Mouse (Mus musculus) MEL (cell line): ENCODE results near the gene 3110021N24Rik. TPM values are rescaled to one million over a fixed set of nuclear protein-coding genes. Genes with fewer than 3 reads are reported as not detected.
A peak's percentile ranks its signal among the peaks of the same experiment; 100 is the strongest.

Experiments
- DNase-seq: peaks from one replicate; pipeline ENCODE4 v3.0.0; 2011; ENCODE audit warnings: low read depth, low spot score
- H3K27ac ChIP-seq: 2 replicates; pipeline ENCODE4 v1.5.1; 2012; ENCODE audit warnings: low read depth, mild to moderate bottlenecking, control low read depth, low read length, moderate library complexity; ENCODE audit not compliant: control insufficient read depth
- H3K27me3 ChIP-seq, 2 experiments: fragments of 150-350 bp in 1 of 2; sonication (generic) in 1 of 2; 2 replicates each; pipeline ENCODE4 v1.6.1; 2012; ENCODE audit warnings: low read length in 2 of 2, mild to moderate bottlenecking in 2 of 2, improper control_type of control experiment in 1 of 2, moderate library complexity in 1 of 2; ENCODE audit not compliant: insufficient read depth in 2 of 2, control insufficient read depth in 1 of 2
- H3K36me3 ChIP-seq, 2 experiments: 2 replicates each; pipeline ENCODE4 v1.6.1; 2012 to 2014; ENCODE audit warnings: low read length in 2 of 2, improper control_type of control experiment in 1 of 2, inconsistent platforms in 1 of 2, mild to moderate bottlenecking in 1 of 2; ENCODE audit not compliant: insufficient read depth in 2 of 2, control insufficient read depth in 1 of 2
- H3K4me1 ChIP-seq, 2 experiments: fragments of 150-350 bp in 1 of 2; sonication (generic) in 1 of 2; 2 replicates each; pipeline ENCODE4 v1.6.1; 2012; ENCODE audit warnings: low read length in 2 of 2, improper control_type of control experiment in 1 of 2, mild to moderate bottlenecking in 1 of 2; ENCODE audit not compliant: insufficient read depth in 2 of 2, control insufficient read depth in 1 of 2
- H3K4me3 ChIP-seq, 2 experiments: fragments of 150-350 bp in 1 of 2; sonication (generic) in 1 of 2; 2 replicates each; pipeline ENCODE4 v1.5.1; 2012; ENCODE audit warnings: low read depth in 2 of 2, low read length in 2 of 2, mild to moderate bottlenecking in 2 of 2, moderate library complexity in 2 of 2, control low read depth in 1 of 2, improper control_type of control experiment in 1 of 2; ENCODE audit not compliant: control insufficient read depth in 1 of 2, insufficient read depth in 1 of 2
- H3K79me2 ChIP-seq: 2 replicates; pipeline ENCODE4 v1.6.1; 2012; ENCODE audit warnings: mild to moderate bottlenecking, low read length, moderate library complexity; ENCODE audit not compliant: control insufficient read depth, poor library complexity, insufficient read depth
- H3K9ac ChIP-seq: 2 replicates; pipeline ENCODE4 v1.6.1; 2012; ENCODE audit warnings: low read depth, mild to moderate bottlenecking, control low read depth, low read length, moderate library complexity; ENCODE audit not compliant: control insufficient read depth, poor library complexity, severe bottlenecking
- H3K9me3 ChIP-seq: fragments of 150-350 bp; sonication (generic); replicated peaks from 2 replicates; pipeline ENCODE4 v1.6.1; 2012; ENCODE audit warnings: mild to moderate bottlenecking, low read length, improper control_type of control experiment, moderate library complexity; ENCODE audit not compliant: insufficient read depth
- CHD2 ChIP-seq: IDR thresholded peaks from 2 replicates; pipeline ENCODE4 v1.6.1; 2011; ENCODE audit warnings: low read length, improper control_type of control experiment
- CTCF ChIP-seq, 3 experiments: IDR thresholded peaks in 2 of 3; conservative IDR thresholded peaks in 1 of 3; 2 replicates each; pipeline ENCODE4 v1.5.1; 2011 to 2012; ENCODE audit warnings: low read length in 3 of 3, low read depth in 2 of 3, mild to moderate bottlenecking in 2 of 3, improper control_type of control experiment in 1 of 3, inconsistent platforms in 1 of 3, mixed read lengths in 1 of 3, moderate library complexity in 1 of 3; ENCODE audit not compliant: control insufficient read depth in 1 of 3, insufficient read depth in 1 of 3, poor library complexity in 1 of 3, severe bottlenecking in 1 of 3
- E2F4 ChIP-seq: IDR thresholded peaks from 2 replicates; pipeline ENCODE4 v1.6.1; 2011; ENCODE audit warnings: low read depth, low read length, improper control_type of control experiment, borderline replicate concordance
- EP300 ChIP-seq, 2 experiments: IDR thresholded peaks; 2 replicates each; pipeline ENCODE4 v1.6.1; 2011; ENCODE audit warnings: improper control_type of control experiment in 2 of 2, low read length in 2 of 2, low read depth in 1 of 2, mild to moderate bottlenecking in 1 of 2
- ETS1 ChIP-seq: IDR thresholded peaks from 2 replicates; pipeline ENCODE4 v1.6.1; 2012; ENCODE audit warnings: low read depth, mild to moderate bottlenecking, inconsistent platforms, low read length, improper control_type of control experiment, moderate library complexity
- GATA1 ChIP-seq: IDR thresholded peaks from 2 replicates; pipeline ENCODE4 v1.6.1; 2011; ENCODE audit warnings: low read depth, low read length, improper control_type of control experiment
- HCFC1 ChIP-seq: IDR thresholded peaks from 2 replicates; pipeline ENCODE4 v1.6.1; 2012; ENCODE audit warnings: low read depth, mild to moderate bottlenecking, inconsistent platforms, low read length, improper control_type of control experiment, moderate library complexity
- MAZ ChIP-seq: IDR thresholded peaks from 2 replicates; pipeline ENCODE4 v1.6.1; 2012; ENCODE audit warnings: low read depth, mild to moderate bottlenecking, inconsistent platforms, low read length, improper control_type of control experiment
- MEF2A ChIP-seq: IDR thresholded peaks from 2 replicates; pipeline ENCODE4 v1.6.1; 2014; ENCODE audit warnings: low read depth, mild to moderate bottlenecking, inconsistent platforms, low read length, improper control_type of control experiment; ENCODE audit not compliant: poor library complexity, insufficient replicate concordance, severe bottlenecking; ENCODE audit errors: extremely low read depth
- MYB ChIP-seq: IDR thresholded peaks from 2 replicates; pipeline ENCODE4 v1.6.1; 2011; ENCODE audit warnings: mild to moderate bottlenecking, low read depth, low read length, improper control_type of control experiment
- POLR2AphosphoS2 ChIP-seq: IDR thresholded peaks from 2 replicates; pipeline ENCODE4 v1.6.1; 2011; ENCODE audit warnings: low read length, improper control_type of control experiment
- POLR2AphosphoS5 ChIP-seq: IDR thresholded peaks from 2 replicates; pipeline ENCODE4 v1.6.1; 2012; ENCODE audit warnings: low read depth, borderline replicate concordance, mild to moderate bottlenecking, inconsistent platforms, low read length, moderate library complexity, mixed read lengths
- RAD21 ChIP-seq: IDR thresholded peaks from 2 replicates; pipeline ENCODE4 v1.6.1; 2011; ENCODE audit warnings: mild to moderate bottlenecking, low read depth, low read length, improper control_type of control experiment
- SIN3A ChIP-seq: IDR thresholded peaks from 2 replicates; pipeline ENCODE4 v1.6.1; 2012; ENCODE audit warnings: low read length, improper control_type of control experiment, inconsistent platforms
- SMC3 ChIP-seq: IDR thresholded peaks from 2 replicates; pipeline ENCODE4 v1.6.1; 2011; ENCODE audit warnings: low read depth, low read length, improper control_type of control experiment
- TAL1 ChIP-seq: IDR thresholded peaks from 2 replicates; pipeline ENCODE4 v1.6.1; 2012; ENCODE audit warnings: mild to moderate bottlenecking, inconsistent platforms, low read length, moderate library complexity, mixed read lengths
- TBP ChIP-seq: IDR thresholded peaks from 2 replicates; pipeline ENCODE4 v1.8.0; 2011; ENCODE audit warnings: low read depth, low read length, improper control_type of control experiment
- TCF12 ChIP-seq: IDR thresholded peaks from 2 replicates; pipeline ENCODE4 v1.6.1; 2014; ENCODE audit warnings: low read depth, mild to moderate bottlenecking, inconsistent platforms, low read length, improper control_type of control experiment, moderate library complexity
- UBTF ChIP-seq: IDR thresholded peaks from 2 replicates; pipeline ENCODE4 v1.6.1; 2012; ENCODE audit warnings: low read depth, mild to moderate bottlenecking, inconsistent platforms, low read length, improper control_type of control experiment, moderate library complexity, borderline replicate concordance; ENCODE audit not compliant: insufficient read depth
- USF1 ChIP-seq: IDR thresholded peaks from 2 replicates; pipeline ENCODE4 v1.6.1; 2014; ENCODE audit warnings: low read depth, mild to moderate bottlenecking, inconsistent platforms, low read length, improper control_type of control experiment, moderate library complexity
- ZC3H11A ChIP-seq: IDR thresholded peaks from 2 replicates; pipeline ENCODE4 v1.6.1; 2012; ENCODE audit warnings: low read depth, mild to moderate bottlenecking, inconsistent platforms, low read length, improper control_type of control experiment
- ZKSCAN1 ChIP-seq: IDR thresholded peaks from 2 replicates; pipeline ENCODE4 v1.6.1; 2012; ENCODE audit warnings: low read depth, mild to moderate bottlenecking, inconsistent platforms, low read length, improper control_type of control experiment, moderate library complexity
- ZNF384 ChIP-seq: IDR thresholded peaks from 2 replicates; pipeline ENCODE4 v1.6.1; 2012; ENCODE audit warnings: low read depth, mild to moderate bottlenecking, inconsistent platforms, low read length, improper control_type of control experiment
- polyA plus RNA-seq, 2 experiments: library from polyadenylated mRNA; stranded (reverse) in 1 of 2; unstranded in 1 of 2; fragments of >175 nt in 1 of 2; fragments of >200 nt in 1 of 2; gene quantifications; 2 replicates each; pipeline versions ENCODE4 v1.2.1 to v1.2.4; 2012; ENCODE audit warnings: low replicate concordance in 2 of 2, low read depth in 1 of 2; ENCODE audit not compliant: insufficient read length in 2 of 2, insufficient read depth in 1 of 2, missing spikeins in 1 of 2
- total RNA-seq: library from RNA; depleted of rRNA; stranded (reverse); fragments of 300-350 nt; gene quantifications from 2 replicates; pipeline ENCODE4 v1.2.3, GENCODE M21; 2012

Gene 3110021N24Rik
- total and polyA plus RNA-seq, 3 experiments: not detected

- Histone ChIP-seq H3K9ac (no peak overlapping the region), H3K36me3 (no peaks in the 10 kb centered on the region), H3K27me3 (peaks cover 9 to 34% of the 10 kb centered on the region in 2 experiments), H3K27ac (no peak overlapping the region), H3K4me3 (no peak overlapping the region), H3K79me2 (no peaks in the 10 kb centered on the region), H3K4me1 (no peaks in the 10 kb centered on the region), H3K9me3 (no peaks in the 10 kb centered on the region)
- DNase-seq: no peak
- no peak for TF ChIP-seq USF1
- TF ChIP-seq ZNF384: no peak
- no peak for TF ChIP-seq EP300 (IDR thresholded peaks at IDR 0.05; ENCODE audit: low read depth in 1 of 2, low read length in 2 of 2)
- TF ChIP-seq GATA1: no peak
- no peak for TF ChIP-seq ZC3H11A
- TF ChIP-seq POLR2AphosphoS2: no peak
- TF ChIP-seq CTCF (IDR thresholded peaks at IDR 0.05 in 2 of 3, conservative IDR thresholded peaks at IDR 0.05 in 1 of 3; ENCODE audit: control insufficient read depth in 1 of 3, insufficient read depth in 1 of 3, low read depth in 2 of 3, low read length in 3 of 3, poor library complexity in 1 of 3, severe bottlenecking in 1 of 3): no peak
- no peak for TF ChIP-seq POLR2AphosphoS5
- no peak for TF ChIP-seq MEF2A
Measured at GRCm38 (mm10) chr4:108793941-108794340, 74.5 kb downstream of the 3110021N24Rik start.

- H3K79me2 ChIP-seq: no peaks in the 10 kb centered on the region
- no peaks in the 10 kb centered on the region for H3K36me3 ChIP-seq
- TF ChIP-seq TBP: no peak
- TF ChIP-seq UBTF: no peak
- no peak for TF ChIP-seq TCF12
- TF ChIP-seq ZNF384: no peak
- TF ChIP-seq SIN3A: no peak
- no peak overlapping the region for H3K27ac ChIP-seq
- no peak overlapping the region for H3K9ac ChIP-seq
- no peak overlapping the region for H3K4me3 ChIP-seq
- H3K27me3 ChIP-seq: peaks cover 13 to 30% of the 10 kb centered on the region in 2 experiments
- no peak for DNase-seq
- H3K9me3 ChIP-seq: no peaks in the 10 kb centered on the region
- no peaks in the 10 kb centered on the region for H3K4me1 ChIP-seq
Measured at GRCm38 (mm10) chr4:108796701-108797100, 77.3 kb downstream of the 3110021N24Rik start.

GRCm38 (mm10) chr4:108798083-108798830 is 78.8 kb downstream of the 3110021N24Rik start:
- Histone ChIP-seq H3K4me1 (no peaks in the 10 kb centered on the region), H3K27ac (no peak overlapping the region), H3K36me3 (no peaks in the 10 kb centered on the region), H3K9ac (no peak overlapping the region), H3K9me3 (no peaks in the 10 kb centered on the region), H3K4me3 (no peak overlapping the region), H3K27me3 (peaks cover 12 to 37% of the 10 kb centered on the region in 2 experiments), H3K79me2 (no peaks in the 10 kb centered on the region)
- DNase-seq: peak; percentile 62
- TF ChIP-seq ZC3H11A: peak; percentile 53
- peak; percentile 61 to 80 (median 74) for TF ChIP-seq CTCF (IDR thresholded peaks at IDR 0.05 in 2 of 3, conservative IDR thresholded peaks at IDR 0.05 in 1 of 3; ENCODE audit: control insufficient read depth in 1 of 3, insufficient read depth in 1 of 3, low read depth in 2 of 3, low read length in 3 of 3, poor library complexity in 1 of 3, severe bottlenecking in 1 of 3)
- TF ChIP-seq UBTF: no peak
- TF ChIP-seq ZKSCAN1: no peak
- TF ChIP-seq TBP: no peak
- TF ChIP-seq SIN3A: no peak
- TF ChIP-seq E2F4: no peak
- TF ChIP-seq ZNF384: no peak
- no peak for TF ChIP-seq HCFC1
- TF ChIP-seq MAZ: peak; percentile 50; the same call in 1 of the 2 replicates
- TF ChIP-seq TAL1: no peak
- TF ChIP-seq MYB: no peak
- TF ChIP-seq RAD21: peak; percentile 64
- TF ChIP-seq SMC3: peak; percentile 83
- TF ChIP-seq POLR2AphosphoS5: no peak
- TF ChIP-seq POLR2AphosphoS2: no peak
- TF ChIP-seq CHD2: no peak
- TF ChIP-seq ETS1: no peak
